Mouse (Mus musculus) granulocyte monocyte progenitor cell, adult 5-6 weeks (primary cell): ENCODE results near the gene Bmpr1b. TPM values are rescaled to one million over a fixed set of nuclear protein-coding genes. Genes with fewer than 3 reads are reported as not detected.
A peak's percentile ranks its signal among the peaks of the same experiment; 100 is the strongest.

Source experiments
- ATAC-seq: replicated peaks from 2 replicates; pipeline ENCODE4 v1.8.0; 2016; ENCODE audit warnings: mild to moderate bottlenecking, moderate TSS enrichment, inconsistent platforms; ENCODE audit not compliant: poor library complexity, severe bottlenecking
- total RNA-seq, 2 experiments: library from RNA; stranded (forward) in 1 of 2; stranded (reverse) in 1 of 2; fragments of 200-712, 200-1000 nt in 1 of 2; fragments of >200 nt in 1 of 2; fragmentation: Nextera tagmentation in 1 of 2; gene quantifications; 2 replicates each; pipeline ENCODE4 v1.2.3; 2014 to 2017

The Bmpr1b gene
- total RNA-seq, 2 experiments from 2014 or later, result not detected

GRCm38 (mm10) chr3:142048493-142048892 lies 120.7 kb downstream of the Bmpr1b start:
- no peak for ATAC-seq

GRCm38 (mm10) chr3:142043463-142043862 lies 125.8 kb downstream of the Bmpr1b start:
- 0 out of 2 replicates have a peak, but pooled peaks have one; percentile 48 for ATAC-seq

- ATAC-seq, result no peak
Measured at GRCm38 (mm10) chr3:142043006-142043405, 126.2 kb downstream of the Bmpr1b start.

GRCm38 (mm10) chr3:142040345-142040744 lies 128.9 kb downstream of the Bmpr1b start:
- ATAC-seq, result no peak

- no peak for ATAC-seq
Measured at GRCm38 (mm10) chr3:142034160-142034559, 135.1 kb downstream of the Bmpr1b start.

- no peak for ATAC-seq
Measured at GRCm38 (mm10) chr3:142019716-142020115, 149.5 kb downstream of the Bmpr1b start.

- ATAC-seq, result no peak
Measured at GRCm38 (mm10) chr3:141984548-141984947, 184.7 kb downstream of the Bmpr1b start.

- no peak for ATAC-seq
Measured at GRCm38 (mm10) chr3:141981613-141982432, 187.4 kb downstream of the Bmpr1b start.

- ATAC-seq, result no peak
Measured at GRCm38 (mm10) chr3:141966244-141966643, 203.0 kb downstream of the Bmpr1b start.

GRCm38 (mm10) chr3:141952931-141953330 lies 216.3 kb downstream of the Bmpr1b start:
- ATAC-seq, result no peak

- no peak for ATAC-seq
Measured at GRCm38 (mm10) chr3:141950642-141951041, 218.6 kb downstream of the Bmpr1b start.

- no peak for ATAC-seq
Measured at GRCm38 (mm10) chr3:141948506-141948905, 220.7 kb downstream of the Bmpr1b start.

- no peak for ATAC-seq
Measured at GRCm38 (mm10) chr3:141948096-141948495, 221.1 kb downstream of the Bmpr1b start.

- no peak for ATAC-seq
Measured at GRCm38 (mm10) chr3:141946846-141947245, 222.4 kb downstream of the Bmpr1b start.

GRCm38 (mm10) chr3:141943317-141943742 lies 225.9 kb downstream of the Bmpr1b start:
- no peak for ATAC-seq

- ATAC-seq, result no peak
Measured at GRCm38 (mm10) chr3:141940207-141940606, 229.0 kb downstream of the Bmpr1b start.

- no peak for ATAC-seq
Measured at GRCm38 (mm10) chr3:141936594-141937272, 232.5 kb downstream of the Bmpr1b start.

- no peak for ATAC-seq
Measured at GRCm38 (mm10) chr3:141932956-141933355, 236.3 kb downstream of the Bmpr1b start.

GRCm38 (mm10) chr3:141931372-141932092 lies 237.7 kb downstream of the Bmpr1b start:
- ATAC-seq, result peak; percentile 79

- no peak for ATAC-seq
Measured at GRCm38 (mm10) chr3:141923442-141923841, 245.8 kb downstream of the Bmpr1b start.

- ATAC-seq, result no peak
Measured at GRCm38 (mm10) chr3:141921161-141921560, 248.1 kb downstream of the Bmpr1b start.
